Comparison of ENCODE assay signal across 17 mouse cellular contexts in the genomic region with DNA sequence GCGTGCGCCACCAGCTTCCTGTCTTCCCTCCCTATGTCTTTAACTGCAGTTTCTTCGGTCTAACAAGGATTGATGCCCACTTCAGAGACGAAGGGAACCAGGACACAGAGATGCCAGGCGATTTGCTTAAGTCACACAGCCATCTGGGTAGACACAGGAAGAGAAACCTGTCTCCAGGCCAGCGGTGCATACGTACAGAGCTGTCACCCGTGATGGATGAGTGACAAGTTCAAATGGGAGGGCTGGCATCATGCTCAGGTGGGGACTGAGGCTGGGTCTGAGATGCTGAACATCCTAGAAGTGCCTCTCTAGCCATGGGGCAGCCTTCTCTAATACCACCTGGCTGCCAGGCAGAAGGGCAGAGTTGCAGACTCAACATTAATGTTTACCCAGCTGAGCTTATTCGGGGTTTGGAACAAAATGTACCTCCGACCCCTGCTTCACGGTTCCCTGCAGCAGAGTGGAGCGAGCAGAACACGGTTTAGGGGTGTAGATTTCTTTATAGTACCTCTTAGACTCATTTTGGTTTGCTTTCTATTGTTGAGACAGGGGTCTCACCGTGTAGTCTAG. TPM values are rescaled to one million over a fixed set of nuclear protein-coding genes. Genes with fewer than 3 reads are reported as not detected.
A peak's percentile ranks its signal among the peaks of the same experiment; 100 is the strongest.
DNase-seq lines count a peak whose midpoint lies in the region; ATAC-seq and TF ChIP-seq lines count a peak whose summit lies in the region.
"Had no signal": no experiment of that assay in that cellular context is flagged by ENCODE, and none has a peak within 500 bp of the region (broad histone marks: within the 10 kb centered on the region; RNA-seq: fewer than 3 reads in every experiment).

No protein-coding gene starts in this region.

- WGBS in kidney, adult 2 months: 55% methylated on average over 14 of the region's 14 CpGs

- no peaks in the 10 kb centered on the region for H3K9me3 ChIP-seq in megakaryocyte, embryonic 14.5 days
- H3K9me3 ChIP-seq: embryonic facial prominence, embryonic 15.5 days; heart, embryonic 12.5 days; hindbrain, embryonic 12.5 days; limb, embryonic 13.5 days; midbrain, embryonic 13.5 days; neural tube, embryonic 15.5 days had no signal

- H3K4me1 ChIP-seq in megakaryocyte, embryonic 14.5 days: peaks cover 85% of the 10 kb centered on the region
- H3K4me1 ChIP-seq in kidney, adult 2 months (ENCODE audit: control insufficient read depth, insufficient read depth, low read length): no peaks in the 10 kb centered on the region

- TF ChIP-seq POLR2A in kidney, adult 2 months (IDR thresholded peaks at IDR 0.05; ENCODE audit: low read depth, low read length): no peak

- H3K4me3 ChIP-seq in megakaryocyte, embryonic 14.5 days (replicated peaks): peak overlapping the region; percentile 76
- H3K4me3 ChIP-seq in kidney, adult 2 months (ENCODE audit: insufficient read depth, low read depth, low read length): no peak overlapping the region
- H3K4me3 ChIP-seq: embryonic facial prominence, embryonic 15.5 days; heart, embryonic 12.5 days; hindbrain, embryonic 12.5 days; limb, embryonic 13.5 days; midbrain, embryonic 13.5 days; neural tube, embryonic 15.5 days had no signal

- no peak for TF ChIP-seq CTCF in kidney, adult 2 months (conservative IDR thresholded peaks at IDR 0.05; ENCODE audit: insufficient read depth, insufficient read length, low read depth, low read length)

- peak; percentile 45 to 46 for DNase-seq in B cell, adult 2 months
- peak; percentile 78 for DNase-seq in kidney, adult 2 months
- peak; percentile 64 for DNase-seq in kidney, postnatal 14 days
- DNase-seq in MN1 (ENCODE audit: low spot score): no peak
- no peak for DNase-seq in right cerebral cortex, adult 2 months (ENCODE audit: low spot score in 2 of 2)
- no peak for DNase-seq in testis, postnatal 10 days (ENCODE audit: low spot score)

- no peak for ATAC-seq in megakaryocyte, adult 5-6 weeks (ENCODE audit: poor library complexity, severe bottlenecking)

- no peak overlapping the region for H3K27ac ChIP-seq in kidney, adult 2 months (ENCODE audit: insufficient read depth, low read depth, low read length)
- H3K27ac ChIP-seq: embryonic facial prominence, embryonic 15.5 days; hindbrain, embryonic 12.5 days; limb, embryonic 13.5 days; liver, embryonic 14.5 days; midbrain, embryonic 13.5 days; neural tube, embryonic 15.5 days had no signal

- no peaks in the 10 kb centered on the region for H3K36me3 ChIP-seq in megakaryocyte, embryonic 14.5 days (replicated peaks; ENCODE audit: low read length)
- no peaks in the 10 kb centered on the region for H3K36me3 ChIP-seq in kidney, adult 2 months (ENCODE audit: control insufficient read depth, insufficient read depth, low read length)
- H3K36me3 ChIP-seq: embryonic facial prominence, embryonic 15.5 days; heart, embryonic 12.5 days; hindbrain, embryonic 12.5 days; limb, embryonic 13.5 days; midbrain, embryonic 13.5 days; neural tube, embryonic 15.5 days had no signal

- peaks cover 13% of the 10 kb centered on the region for H3K27me3 ChIP-seq in megakaryocyte, embryonic 14.5 days (replicated peaks)
- H3K27me3 ChIP-seq in kidney, adult 2 months (replicated peaks; ENCODE audit: control insufficient read depth, insufficient read depth, low read length): no peaks in the 10 kb centered on the region
- H3K27me3 ChIP-seq: embryonic facial prominence, embryonic 15.5 days; midbrain, embryonic 13.5 days; neural tube, embryonic 15.5 days had no signal

RNA-seq across cellular contexts. Expression of a gene that starts 56.6 kb away (rescaled TPM):
- 3.4 and 22.3 TPM in 2 replicates for polyA plus RNA-seq in megakaryocyte, embryonic 14.5 days (2012; ENCODE audit: insufficient read depth, low replicate concordance)
- 52.2 and 62.4 TPM in 2 replicates for total RNA-seq in megakaryocyte, adult 5-6 weeks (2015)
- total RNA-seq in megakaryocyte, adult 5-6 weeks (2017): 104 and 105 TPM in 2 replicates
- polyA plus RNA-seq in kidney, adult 2 months (2012; rRNA removed): 0.16 and 0.34 TPM in 2 replicates
- total RNA-seq: layer of hippocampus, adult 18-20 months had no signal
- polyA plus RNA-seq: inflammation-experienced regulatory T-cells, adult 6 months; midbrain, embryonic 13.5 days had no signal

Comparison
In these comparisons a context has a peak if more than half of its experiments do, and no peak if none do; other contexts are left out.
1. DNase-seq: peak in B cell, adult 2 months (2 of 2), kidney, adult 2 months (single experiment) and kidney, postnatal 14 days (single experiment); none in MN1 (single experiment), right cerebral cortex, adult 2 months (0 of 2) and testis, postnatal 10 days (single experiment).